Mouse (Mus musculus): Measurements from ENCODE around the gene Rbms2. TPM values are rescaled to one million over a fixed set of nuclear protein-coding genes. Genes with fewer than 3 reads are reported as not detected.
"Not testable (repeated sequence)": the region's sequence is repeated elsewhere in the genome, so short reads cannot be mapped to it uniquely, and the experiment has no call there.

Gene Rbms2
- polyA plus RNA-seq, 1 experiment from 2014 or later, result 7.0 TPM

- not testable (repeated sequence) for H3K4me2 ChIP-seq; ATAC-seq (ENCODE audit: low read depth); H3K27ac ChIP-seq; H3K4me3 ChIP-seq (replicated peaks); H3K27me3 ChIP-seq; H3K9ac ChIP-seq; H3K9me3 ChIP-seq (replicated peaks); DNase-seq; H3K36me3 ChIP-seq
- 85% methylated on average over 10 of the region's 10 CpGs for WGBS (ENCODE audit: insufficient replicate concordance)
- H3K4me1 ChIP-seq (replicated peaks), result peaks cover 34% of the 10 kb centered on the region
These were observed 8.7 kb downstream of the Rbms2 start for GRCm38 (mm10) chr10:128171348-128171747.

GRCm38 (mm10) chr10:128167091-128167490, 13.0 kb downstream of the Rbms2 start:
- 42% methylated on average over 6 of the region's 6 CpGs for WGBS (ENCODE audit: insufficient replicate concordance)
- H3K27ac ChIP-seq, result no peak overlapping the region
- no peak for ATAC-seq (ENCODE audit: low read depth)
- no peak overlapping the region for H3K4me3 ChIP-seq (replicated peaks)
- no peaks in the 10 kb centered on the region for H3K27me3 ChIP-seq
- H3K4me2 ChIP-seq, result no peak overlapping the region
- no peaks in the 10 kb centered on the region for H3K9me3 ChIP-seq (replicated peaks)
- H3K36me3 ChIP-seq, result no peaks in the 10 kb centered on the region
- H3K4me1 ChIP-seq (replicated peaks), result peaks cover 18% of the 10 kb centered on the region
- H3K9ac ChIP-seq, result no peak overlapping the region
- DNase-seq, result no peak

- ATAC-seq (ENCODE audit: low read depth); H3K27me3 ChIP-seq; H3K36me3 ChIP-seq; H3K4me3 ChIP-seq (replicated peaks); H3K9ac ChIP-seq; H3K27ac ChIP-seq; H3K4me2 ChIP-seq; DNase-seq; H3K9me3 ChIP-seq (replicated peaks): not testable (repeated sequence)
- WGBS (ENCODE audit: insufficient replicate concordance), result 68% methylated on average over 3 of the region's 3 CpGs
- peaks cover 18% of the 10 kb centered on the region for H3K4me1 ChIP-seq (replicated peaks)
These were observed 14.4 kb downstream of the Rbms2 start for GRCm38 (mm10) chr10:128165726-128166125.

DNA sequence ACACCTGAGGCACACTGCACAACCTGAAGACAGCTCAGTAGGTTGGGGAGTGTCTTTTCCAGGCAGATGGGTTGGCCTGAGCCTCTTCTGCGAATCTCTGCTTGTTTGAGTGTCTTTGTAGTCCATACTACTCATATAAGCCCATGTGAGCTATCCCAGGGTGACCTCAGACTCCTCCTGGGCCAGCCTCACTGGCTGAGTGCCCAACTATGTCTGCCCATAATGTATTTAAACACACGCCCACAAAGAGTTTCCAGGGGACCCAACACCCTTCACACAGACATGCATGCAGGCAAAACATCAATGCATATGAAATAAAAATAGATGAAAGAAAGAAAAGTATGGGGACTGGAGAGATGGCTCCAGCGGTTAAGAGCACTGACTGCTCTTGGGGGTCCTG, 26.1 kb downstream of the Rbms2 start:
- WGBS (ENCODE audit: insufficient replicate concordance), result 69% methylated on average over 3 of the region's 3 CpGs
- no peak for ATAC-seq (ENCODE audit: low read depth)

DNA sequence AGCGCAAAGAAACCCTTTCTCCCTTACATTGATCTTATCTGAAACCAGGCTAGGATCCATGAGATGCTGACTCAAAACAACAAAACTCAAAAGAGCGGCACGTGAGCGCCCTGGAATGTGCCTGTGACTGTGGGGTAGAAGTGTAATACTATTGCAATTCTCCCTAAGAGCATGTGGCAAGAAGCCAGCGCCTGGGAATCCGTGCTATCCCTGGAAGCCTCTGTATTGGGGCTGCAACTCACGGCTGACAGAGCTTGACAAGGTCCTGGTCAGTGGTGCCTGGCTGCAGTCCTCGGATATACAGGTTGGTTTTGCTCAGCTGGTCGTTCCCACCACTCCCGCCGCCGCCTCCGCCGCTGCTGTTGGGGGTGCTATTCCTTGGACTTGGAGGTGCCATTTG, 29.2 kb downstream of the Rbms2 start:
- Histone ChIP-seq H3K36me3 (peaks cover 10% of the 10 kb centered on the region; the same call in 1 of the 2 replicates), H3K9me3 (replicated peaks) (no peaks in the 10 kb centered on the region), H3K27ac (no peak overlapping the region), H3K9ac (no peak overlapping the region), H3K4me1 (replicated peaks) (peaks cover 28% of the 10 kb centered on the region), H3K27me3 (no peaks in the 10 kb centered on the region), H3K4me2 (no peak overlapping the region), H3K4me3 (replicated peaks) (no peak overlapping the region)
- WGBS (ENCODE audit: insufficient replicate concordance), result 80% methylated on average over 14 of the region's 14 CpGs
- DNase-seq (no peak), ATAC-seq (ENCODE audit: low read depth) (no peak)

More for the DNA sequence above, 26.1 kb downstream of the Rbms2 start:
- Histone ChIP-seq H3K27ac (no peak overlapping the region), H3K36me3 (peaks cover 10% of the 10 kb centered on the region; the same call in 1 of the 2 replicates), H3K4me2 (no peak overlapping the region), H3K9ac (no peak overlapping the region), H3K4me1 (replicated peaks) (peaks cover 24% of the 10 kb centered on the region), H3K4me3 (replicated peaks) (no peak overlapping the region), H3K9me3 (replicated peaks) (no peaks in the 10 kb centered on the region), H3K27me3 (no peaks in the 10 kb centered on the region)
- DNase-seq, result no peak

DNA sequence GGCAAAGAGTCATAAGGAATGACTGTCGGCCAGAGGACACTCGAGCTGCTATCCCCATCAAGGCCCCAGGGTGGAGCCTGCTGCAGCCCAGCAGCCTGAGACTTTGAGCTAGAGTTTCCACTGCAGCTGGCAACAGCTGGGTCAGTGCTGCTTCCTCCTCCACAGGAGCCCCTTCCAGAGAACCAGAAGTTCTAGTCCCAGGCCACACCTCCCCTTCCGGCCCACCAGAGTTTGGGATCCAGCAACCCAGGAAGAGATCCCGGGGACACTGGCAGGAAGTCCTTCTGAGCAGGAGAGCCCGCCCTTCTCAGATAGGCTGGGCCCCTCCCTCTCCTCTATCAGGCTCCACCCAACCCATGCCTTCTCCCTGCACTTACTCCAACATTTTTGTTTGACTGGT, 30.5 kb downstream of the Rbms2 start:
- DNase-seq (peak; percentile 72), ATAC-seq (ENCODE audit: low read depth) (peak; percentile 99)
- WGBS (ENCODE audit: insufficient replicate concordance), result 3% methylated on average over 5 of the region's 5 CpGs
- peak overlapping the region; percentile 72 for H3K9ac ChIP-seq
- H3K27ac ChIP-seq, result peak overlapping the region; percentile 87
- H3K4me1 ChIP-seq (replicated peaks), result peaks cover 26% of the 10 kb centered on the region
- no peaks in the 10 kb centered on the region for H3K9me3 ChIP-seq (replicated peaks)
- peaks cover 10% of the 10 kb centered on the region; the same call in 1 of the 2 replicates for H3K36me3 ChIP-seq
- H3K4me2 ChIP-seq, result peak overlapping the region; percentile 77
- H3K27me3 ChIP-seq, result no peaks in the 10 kb centered on the region
- peak overlapping the region; percentile 61 for H3K4me3 ChIP-seq (replicated peaks)

- Histone ChIP-seq H3K27ac (peak overlapping the region; percentile 87), H3K36me3 (peaks cover 10% of the 10 kb centered on the region; the same call in 1 of the 2 replicates), H3K4me1 (replicated peaks) (peaks cover 25% of the 10 kb centered on the region), H3K9me3 (replicated peaks) (no peaks in the 10 kb centered on the region), H3K27me3 (no peaks in the 10 kb centered on the region), H3K4me3 (replicated peaks) (peak overlapping the region; percentile 61), H3K9ac (peak overlapping the region; percentile 72), H3K4me2 (peak overlapping the region; percentile 77)
- no peak for ATAC-seq (ENCODE audit: low read depth)
- no peak for DNase-seq
- WGBS (ENCODE audit: insufficient replicate concordance), result 78% methylated on average over 5 of the region's 5 CpGs
These were observed 31.2 kb downstream of the Rbms2 start for GRCm38 (mm10) chr10:128148789-128149365.

- no peak for ATAC-seq (ENCODE audit: low read depth)
- Histone ChIP-seq H3K9me3 (replicated peaks) (no peaks in the 10 kb centered on the region), H3K4me3 (replicated peaks) (no peak overlapping the region), H3K27me3 (no peaks in the 10 kb centered on the region), H3K27ac (no peak overlapping the region), H3K4me1 (replicated peaks) (peaks cover 13% of the 10 kb centered on the region), H3K9ac (no peak overlapping the region), H3K4me2 (no peak overlapping the region), H3K36me3 (0 out of 2 replicates have a peak, but pooled peaks cover 6% of the 10 kb centered on the region)
- no peak for DNase-seq
- WGBS (ENCODE audit: insufficient replicate concordance), result 63% methylated on average over 2 of the region's 2 CpGs
These were observed 35.1 kb downstream of the Rbms2 start for GRCm38 (mm10) chr10:128144961-128145360.

- no peak for ATAC-seq (ENCODE audit: low read depth)
These were observed 36.4 kb downstream of the Rbms2 start for GRCm38 (mm10) chr10:128143659-128144058.

DNA sequence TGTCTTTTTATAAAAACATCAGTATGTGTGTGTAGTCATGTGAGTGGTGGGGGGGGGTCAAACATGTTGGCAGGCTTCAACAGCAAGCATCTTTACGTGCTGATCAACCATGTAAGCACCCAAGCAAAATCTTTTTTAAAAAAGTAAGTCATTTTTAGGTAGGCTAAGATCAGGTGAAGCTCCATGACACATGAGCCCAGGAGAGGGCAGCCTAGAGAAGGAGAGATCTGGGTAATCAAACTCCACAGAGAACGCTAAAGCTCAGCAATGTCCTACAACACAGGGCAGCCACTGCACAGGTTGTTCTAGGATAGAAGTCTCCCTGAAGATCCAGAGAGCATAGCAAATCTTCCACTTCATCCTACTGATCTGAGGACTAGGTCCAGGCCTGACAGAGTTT, 37.9 kb downstream of the Rbms2 start:
- Histone ChIP-seq H3K9me3 (replicated peaks) (no peaks in the 10 kb centered on the region), H3K27me3 (no peaks in the 10 kb centered on the region), H3K4me3 (replicated peaks) (no peak overlapping the region), H3K9ac (no peak overlapping the region), H3K36me3 (peaks cover 14% of the 10 kb centered on the region; the same call in 1 of the 2 replicates), H3K4me1 (replicated peaks) (no peaks in the 10 kb centered on the region), H3K27ac (no peak overlapping the region), H3K4me2 (no peak overlapping the region)
- ATAC-seq (ENCODE audit: low read depth) (no peak), DNase-seq (no peak)
- 60% methylated on average over 2 of the region's 2 CpGs for WGBS (ENCODE audit: insufficient replicate concordance)

More at GRCm38 (mm10) chr10:128143659-128144058, 36.4 kb downstream of the Rbms2 start:
- no peak for DNase-seq
- Histone ChIP-seq H3K9me3 (replicated peaks) (no peaks in the 10 kb centered on the region), H3K27me3 (no peaks in the 10 kb centered on the region), H3K4me2 (no peak overlapping the region), H3K9ac (no peak overlapping the region), H3K4me1 (replicated peaks) (peaks cover under 1% of the 10 kb centered on the region), H3K4me3 (replicated peaks) (no peak overlapping the region), H3K27ac (no peak overlapping the region), H3K36me3 (0 out of 2 replicates have a peak, but pooled peaks cover 6% of the 10 kb centered on the region)
- WGBS (ENCODE audit: insufficient replicate concordance), result 55% methylated on average over 4 of the region's 4 CpGs

DNA sequence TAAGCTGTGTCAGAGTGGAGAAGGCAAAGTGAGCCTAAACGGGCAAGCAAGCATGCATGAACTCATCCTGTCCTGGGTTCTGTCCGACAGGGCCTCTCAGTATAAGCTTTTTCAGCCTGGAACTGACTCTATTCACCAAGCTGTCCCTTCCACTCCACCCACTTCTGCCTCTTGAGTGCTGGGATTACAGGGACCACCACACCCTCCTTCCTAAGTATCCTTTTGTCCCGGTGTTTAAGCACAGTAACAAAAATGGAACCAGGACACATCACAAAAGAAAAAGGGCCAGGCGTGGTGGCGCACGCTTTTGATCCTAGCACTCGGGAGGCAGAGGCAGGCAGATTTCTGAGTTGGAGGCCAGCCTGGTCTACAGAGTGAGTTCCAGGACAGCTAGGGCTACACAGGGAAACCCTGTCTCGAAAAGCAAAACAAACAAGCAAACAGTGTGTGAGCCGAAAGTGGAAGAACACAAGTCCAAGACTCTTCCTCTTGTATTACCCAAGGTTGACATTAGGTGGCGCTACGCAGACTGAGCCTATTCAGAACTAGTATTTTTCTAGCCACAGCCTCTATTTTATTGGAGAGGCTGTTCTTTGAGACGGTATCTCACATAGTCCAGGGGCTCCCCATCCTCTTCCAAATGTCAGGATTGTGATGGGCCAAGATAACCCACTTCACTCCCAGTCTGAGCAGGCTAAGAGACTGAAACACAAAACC, 39.7 kb downstream of the Rbms2 start:
- 54% methylated on average over 12 of the region's 12 CpGs for WGBS (ENCODE audit: insufficient replicate concordance)
- H3K9me3 ChIP-seq (replicated peaks), result no peaks in the 10 kb centered on the region
- H3K9ac ChIP-seq, result no peak overlapping the region
- peak; percentile 41 for DNase-seq
- H3K4me3 ChIP-seq (replicated peaks), result no peak overlapping the region
- H3K4me1 ChIP-seq (replicated peaks), result no peaks in the 10 kb centered on the region
- no peaks in the 10 kb centered on the region for H3K27me3 ChIP-seq
- no peak overlapping the region for H3K4me2 ChIP-seq
- H3K36me3 ChIP-seq, result peaks cover 14% of the 10 kb centered on the region; the same call in 1 of the 2 replicates
- H3K27ac ChIP-seq, result no peak overlapping the region
- ATAC-seq (ENCODE audit: low read depth), result no peak
